Mouse (Mus musculus): ENCODE data around the gene Zfp300. TPM values are rescaled to one million over a fixed set of nuclear protein-coding genes. Genes with fewer than 3 reads are reported as not detected.

The Zfp300 gene
- polyA plus RNA-seq (2015; fragmentation: Nextera tagmentation; extraction: Ambion mirVana) = 0.77 and 1.7 TPM in 2 replicates

GRCm38 (mm10) chrX:21088983-21089866, at the start of gene Zfp300:
Zfp300 (minus strand) TSS chrX:21089527.
- H3K4me1 ChIP-seq (replicated peaks) = no peaks in the 10 kb centered on the region
- H3K4me2 ChIP-seq (replicated peaks) = peak within 1 kb of the TSS; percentile 57

GRCm38 (mm10) chrX:21115520-21115919, 26.2 kb upstream of the Zfp300 start, which contains the start of gene Ssxa1:
Ssxa1 (plus strand) TSS chrX:21115820.
- no peak within 1 kb of the TSS for H3K27ac ChIP-seq
- no peak for ATAC-seq
- no peaks in the 10 kb centered on the region for H3K4me1 ChIP-seq (replicated peaks)
- no peak within 1 kb of the TSS for H3K4me3 ChIP-seq (replicated peaks)
- no peak within 1 kb of the TSS for H3K9ac ChIP-seq
- H3K36me3 ChIP-seq = no peaks in the 10 kb centered on the region
- no peak within 1 kb of the TSS for H3K4me2 ChIP-seq (replicated peaks)
- H3K9me3 ChIP-seq = no peaks in the 10 kb centered on the region
- H3K27me3 ChIP-seq (replicated peaks) = no peaks in the 10 kb centered on the region
- WGBS = 80% methylated on average over 4 of the region's 4 CpGs

More at GRCm38 (mm10) chrX:21088983-21089866, at the start of gene Zfp300:
- ATAC-seq = peak; percentile 84
- no peaks in the 10 kb centered on the region for H3K27me3 ChIP-seq (replicated peaks)
- peak within 1 kb of the TSS; percentile 32; the same call in 1 of the 2 replicates for H3K27ac ChIP-seq
- H3K9me3 ChIP-seq = no peaks in the 10 kb centered on the region
- 19% methylated on average over 27 of the region's 27 CpGs for WGBS
- H3K36me3 ChIP-seq = no peaks in the 10 kb centered on the region
- H3K4me3 ChIP-seq (replicated peaks) = peak within 1 kb of the TSS; percentile 39
- no peak within 1 kb of the TSS for H3K9ac ChIP-seq

GRCm38 (mm10) chrX:21089867-21090239, 526 bp upstream of the Zfp300 start:
- peak; percentile 15; the same call in 1 of the 2 replicates for ATAC-seq
- Histone ChIP-seq H3K4me2 (replicated peaks) (peak overlapping the region; percentile 57), H3K4me3 (replicated peaks) (peak overlapping the region; percentile 39), H3K9ac (no peak overlapping the region), H3K9me3 (no peaks in the 10 kb centered on the region), H3K36me3 (no peaks in the 10 kb centered on the region), H3K4me1 (replicated peaks) (no peaks in the 10 kb centered on the region), H3K27me3 (replicated peaks) (no peaks in the 10 kb centered on the region), H3K27ac (no peak overlapping the region)
- 51% methylated on average over 7 of the region's 7 CpGs for WGBS

GRCm38 (mm10) chrX:21088645-21088982, 713 bp downstream of the Zfp300 start:
- 32% methylated on average over 6 of the region's 6 CpGs for WGBS

GRCm38 (mm10) chrX:21068106-21068505, 21.2 kb downstream of the Zfp300 start, which contains the start of gene Spaca5:
Spaca5 (plus strand) TSS chrX:21068406.
- H3K27me3 ChIP-seq (replicated peaks) = no peaks in the 10 kb centered on the region
- H3K4me3 ChIP-seq (replicated peaks) = no peak within 1 kb of the TSS
- no peaks in the 10 kb centered on the region for H3K9me3 ChIP-seq
- H3K9ac ChIP-seq = no peak within 1 kb of the TSS
- no peaks in the 10 kb centered on the region for H3K4me1 ChIP-seq (replicated peaks)
- no peak within 1 kb of the TSS for H3K27ac ChIP-seq
- H3K4me2 ChIP-seq (replicated peaks) = no peak within 1 kb of the TSS
- H3K36me3 ChIP-seq = no peaks in the 10 kb centered on the region
- ATAC-seq = no peak

More at GRCm38 (mm10) chrX:21088645-21088982, 713 bp downstream of the Zfp300 start:
- peak; percentile 25; the same call in 1 of the 2 replicates for ATAC-seq
- H3K36me3 ChIP-seq = no peaks in the 10 kb centered on the region
- peak overlapping the region; percentile 57 for H3K4me2 ChIP-seq (replicated peaks)
- H3K9me3 ChIP-seq = no peaks in the 10 kb centered on the region
- no peaks in the 10 kb centered on the region for H3K27me3 ChIP-seq (replicated peaks)
- no peaks in the 10 kb centered on the region for H3K4me1 ChIP-seq (replicated peaks)
- H3K9ac ChIP-seq = no peak overlapping the region
- no peak overlapping the region for H3K27ac ChIP-seq
- peak overlapping the region; percentile 39 for H3K4me3 ChIP-seq (replicated peaks)

GRCm38 (mm10) chrX:21062544-21062890, 26.8 kb downstream of the Zfp300 start:
- 75% methylated on average over 3 of the region's 3 CpGs for whole genome bisulfite sequencing
- Histone ChIP-seq H3K36me3 (no peaks in the 10 kb centered on the region), H3K27ac (no peak overlapping the region), H3K4me3 (replicated peaks) (0 out of 2 replicates have a peak overlapping the region, but pooled peaks have one; percentile 45), H3K4me1 (replicated peaks) (no peaks in the 10 kb centered on the region), H3K9me3 (no peaks in the 10 kb centered on the region), H3K4me2 (replicated peaks) (peak overlapping the region; percentile 43), H3K27me3 (replicated peaks) (no peaks in the 10 kb centered on the region), H3K9ac (no peak overlapping the region)
- ATAC-seq = 0 out of 2 replicates have a peak, but pooled peaks have one; percentile 25

- Histone ChIP-seq H3K36me3 (no peaks in the 10 kb centered on the region), H3K27ac (no peak within 1 kb of the TSS), H3K4me1 (replicated peaks) (no peaks in the 10 kb centered on the region), H3K4me2 (replicated peaks) (peak within 1 kb of the TSS; percentile 43), H3K9me3 (no peaks in the 10 kb centered on the region), H3K9ac (peak within 1 kb of the TSS; percentile 30; the same call in 1 of the 2 replicates), H3K4me3 (replicated peaks) (peak within 1 kb of the TSS; percentile 45), H3K27me3 (replicated peaks) (no peaks in the 10 kb centered on the region)
- peak; percentile 95 for ATAC-seq
- WGBS = 19% methylated on average over 25 of the region's 25 CpGs
Measured at GRCm38 (mm10) chrX:21061866-21062543, 27.3 kb downstream of the Zfp300 start, which contains the start of gene Zfp182. Zfp182 (minus strand) TSS chrX:21062316.

- Histone ChIP-seq H3K27ac (no peak overlapping the region), H3K9me3 (no peaks in the 10 kb centered on the region), H3K4me3 (replicated peaks) (peak overlapping the region; percentile 45), H3K9ac (peak overlapping the region; percentile 30; the same call in 1 of the 2 replicates), H3K4me2 (replicated peaks) (peak overlapping the region; percentile 43), H3K36me3 (no peaks in the 10 kb centered on the region), H3K27me3 (replicated peaks) (no peaks in the 10 kb centered on the region), H3K4me1 (replicated peaks) (no peaks in the 10 kb centered on the region)
- WGBS = 28% methylated on average over 9 of the region's 9 CpGs
- peak; percentile 61 for ATAC-seq
Measured at GRCm38 (mm10) chrX:21061460-21061859, 27.9 kb downstream of the Zfp300 start.

Other genes with a start within 250 kb of the Zfp300 start
- 18.2 and 20.0 TPM in 2 replicates for gene Timp1, start 219.4 kb downstream of the Zfp300 start, polyA plus RNA-seq (2015; fragmentation: Nextera tagmentation; extraction: Ambion mirVana)
- gene Syn1, start 168.5 kb downstream of the Zfp300 start, polyA plus RNA-seq (2015; fragmentation: Nextera tagmentation; extraction: Ambion mirVana) = 2.5 and 2.6 TPM in 2 replicates
- gene Cfp, start 158.0 kb downstream of the Zfp300 start, polyA plus RNA-seq (2015; fragmentation: Nextera tagmentation; extraction: Ambion mirVana) = 5.2 and 7.5 TPM in 2 replicates
- 8.5 and 8.6 TPM in 2 replicates for gene Elk1, start 138.9 kb downstream of the Zfp300 start, polyA plus RNA-seq (2015; fragmentation: Nextera tagmentation; extraction: Ambion mirVana)
- gene Uxt, start 127.5 kb downstream of the Zfp300 start, polyA plus RNA-seq (2015; fragmentation: Nextera tagmentation; extraction: Ambion mirVana) = 62.9 and 64.7 TPM in 2 replicates
- 4.7 and 4.9 TPM in 2 replicates for gene Zfp182, start 27.2 kb downstream of the Zfp300 start, polyA plus RNA-seq (2015; fragmentation: Nextera tagmentation; extraction: Ambion mirVana)
- gene Spaca5, start 21.1 kb downstream of the Zfp300 start, polyA plus RNA-seq (2015; fragmentation: Nextera tagmentation; extraction: Ambion mirVana) = not detected in 2 replicates
- not detected in 2 replicates for gene Ssxa1, start 26.3 kb upstream of the Zfp300 start, polyA plus RNA-seq (2015; fragmentation: Nextera tagmentation; extraction: Ambion mirVana)
- not detected in 2 replicates for gene Gm21876, start 86.1 kb upstream of the Zfp300 start, polyA plus RNA-seq (2015; fragmentation: Nextera tagmentation; extraction: Ambion mirVana)

All from intestine, embryonic 15.5 days (tissue).